Mouse (Mus musculus) induced T-regulatory cell, adult 2 months (primary cell): Measurements from ENCODE around the gene Islr.

Source experiments
- DNase-seq: peaks from one replicate; pipeline ENCODE4 v3.0.0-alpha.2; 2012; ENCODE audit warnings: low read depth

The Islr gene

GRCm38 (mm10) chr9:58220218-58220903, 16.3 kb upstream of the Islr start:
- peak; percentile 62 for DNase-seq

GRCm38 (mm10) chr9:58218539-58218938, 14.4 kb upstream of the Islr start:
- no peak for DNase-seq

DNA sequence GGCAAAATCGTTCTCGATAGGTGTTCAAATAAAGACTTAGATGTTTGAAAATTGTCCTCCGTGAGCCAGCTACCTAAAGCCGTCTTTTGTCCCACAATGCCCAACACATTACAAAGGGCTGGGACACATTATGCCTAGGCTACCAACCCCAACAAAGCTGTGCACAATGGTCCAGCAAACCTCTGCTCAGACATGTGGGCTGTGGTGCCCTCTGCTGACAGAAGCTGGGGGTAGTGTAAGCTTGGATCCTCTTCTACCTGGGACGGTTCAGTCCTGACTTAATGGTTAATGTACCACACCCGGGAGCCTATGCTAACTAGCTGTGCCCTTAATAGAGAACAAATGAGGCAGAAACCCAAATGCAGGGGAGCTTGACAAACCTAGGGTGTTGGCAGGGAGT, 12.3 kb upstream of the Islr start:
- no peak for DNase-seq

DNA sequence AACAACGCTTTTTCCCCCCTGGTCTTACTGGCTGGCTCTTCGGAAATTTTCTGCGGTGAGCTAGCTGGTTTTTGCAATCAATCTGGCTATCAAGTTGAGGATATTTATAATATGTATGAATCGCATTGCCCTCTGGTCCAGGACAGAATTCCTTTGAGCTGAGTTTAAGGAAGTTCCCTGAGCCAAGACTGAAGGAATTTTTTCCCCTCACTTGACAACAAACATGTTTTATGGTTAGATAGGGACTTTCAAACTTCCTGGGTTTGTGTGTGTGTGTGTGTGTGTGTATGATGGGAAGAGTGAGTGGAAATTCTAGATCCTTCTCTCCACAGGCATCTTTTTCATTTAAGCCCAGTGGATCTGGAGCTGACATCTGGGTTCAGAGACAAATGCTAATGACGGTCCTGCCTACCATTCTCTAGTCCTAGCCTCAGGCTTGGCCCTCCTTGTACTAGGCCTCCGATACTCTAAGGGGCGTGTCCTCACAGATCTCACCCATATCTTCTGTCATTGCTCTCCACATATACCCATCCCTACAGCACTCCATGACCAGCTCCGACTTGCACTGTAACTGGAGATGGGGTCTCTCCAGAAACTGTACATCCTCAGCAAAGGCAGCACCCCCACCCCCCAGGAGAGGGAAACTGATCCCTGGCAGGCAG, 10.5 kb upstream of the Islr start:
- DNase-seq = no peak

DNA sequence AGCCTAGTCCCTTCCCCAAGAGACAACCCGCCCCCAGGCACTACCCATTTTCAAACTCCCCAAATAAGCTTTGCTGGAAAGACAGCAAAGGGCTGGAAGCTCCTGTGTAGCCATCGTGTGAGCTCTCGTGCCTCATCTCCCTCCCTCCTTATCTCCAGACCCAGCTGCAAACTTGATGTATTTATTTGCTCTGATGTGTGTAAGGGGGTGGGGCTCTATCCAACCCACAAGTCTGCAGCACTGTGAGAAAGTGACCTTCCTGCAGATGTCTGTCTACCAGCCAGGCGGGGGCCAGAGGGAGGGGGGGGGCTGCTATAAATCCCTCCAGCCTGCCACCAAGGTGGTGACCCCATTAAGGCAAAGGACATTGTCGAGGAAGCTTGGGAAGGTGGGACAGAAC, 9.8 kb upstream of the Islr start:
- DNase-seq = no peak

DNA sequence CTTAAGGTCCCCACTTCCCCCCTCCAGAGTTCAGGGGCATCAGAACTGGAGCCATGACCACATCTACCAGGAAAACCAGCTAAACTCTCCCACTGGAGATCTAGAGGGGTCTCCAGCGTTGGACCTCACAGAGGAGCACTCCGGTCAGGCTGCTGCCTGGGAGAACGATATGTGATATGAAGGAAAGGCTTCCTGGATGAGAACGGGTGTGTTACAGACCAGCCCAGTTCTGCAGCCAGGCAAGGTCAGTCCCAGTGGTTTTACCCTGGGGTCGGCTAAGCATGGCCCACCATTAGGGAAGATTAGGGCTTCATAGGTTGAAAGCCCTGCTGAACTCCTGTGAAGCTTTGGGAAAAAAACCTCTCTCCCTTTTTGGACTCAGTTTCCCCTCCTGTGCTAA, 9.3 kb upstream of the Islr start:
- no peak for DNase-seq

GRCm38 (mm10) chr9:58210304-58210627, 6.2 kb upstream of the Islr start:
- no peak for DNase-seq

DNA sequence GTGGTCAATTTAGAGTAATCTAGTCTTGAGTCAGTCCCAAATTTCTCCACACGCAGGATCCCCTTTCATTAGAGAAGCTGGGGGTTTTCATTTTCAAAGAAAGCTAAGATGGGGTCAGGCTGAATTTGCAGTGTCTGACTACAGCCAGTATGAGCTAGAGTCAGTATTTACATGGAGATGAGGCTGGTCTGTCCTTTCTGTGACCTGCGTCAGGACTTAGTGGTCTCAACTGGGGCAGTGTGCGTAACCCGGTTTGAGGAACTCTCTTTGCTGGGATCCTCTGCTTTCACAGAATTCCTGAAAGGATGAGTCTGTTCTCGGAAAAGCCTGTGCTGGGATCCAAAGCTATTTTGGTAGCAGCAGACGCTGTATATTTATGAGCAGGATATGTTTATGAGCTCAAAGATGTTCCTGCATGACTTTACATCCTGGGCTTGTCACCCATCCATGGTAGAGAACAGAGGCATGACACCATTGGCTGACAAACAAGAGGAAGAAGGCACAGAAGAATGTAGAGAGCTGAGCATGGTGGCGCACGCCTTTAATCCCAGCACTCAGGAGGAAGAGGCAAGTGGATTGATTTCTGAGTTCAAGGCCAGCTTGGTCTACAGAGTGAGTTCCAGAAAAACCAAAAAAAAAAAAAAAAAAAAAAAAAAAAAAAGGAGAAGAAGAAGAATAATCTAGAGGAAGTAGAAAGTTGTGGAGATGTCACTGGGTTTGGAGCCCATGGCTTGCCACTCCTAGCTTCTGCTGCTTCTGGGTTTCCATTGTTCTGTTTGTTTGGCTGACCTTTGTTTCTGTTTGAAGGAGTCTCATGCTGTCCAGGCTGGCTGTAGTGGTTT, 5.6 kb upstream of the Islr start:
- no peak for DNase-seq

GRCm38 (mm10) chr9:58206013-58206412, 1.9 kb upstream of the Islr start:
- DNase-seq = no peak

DNA sequence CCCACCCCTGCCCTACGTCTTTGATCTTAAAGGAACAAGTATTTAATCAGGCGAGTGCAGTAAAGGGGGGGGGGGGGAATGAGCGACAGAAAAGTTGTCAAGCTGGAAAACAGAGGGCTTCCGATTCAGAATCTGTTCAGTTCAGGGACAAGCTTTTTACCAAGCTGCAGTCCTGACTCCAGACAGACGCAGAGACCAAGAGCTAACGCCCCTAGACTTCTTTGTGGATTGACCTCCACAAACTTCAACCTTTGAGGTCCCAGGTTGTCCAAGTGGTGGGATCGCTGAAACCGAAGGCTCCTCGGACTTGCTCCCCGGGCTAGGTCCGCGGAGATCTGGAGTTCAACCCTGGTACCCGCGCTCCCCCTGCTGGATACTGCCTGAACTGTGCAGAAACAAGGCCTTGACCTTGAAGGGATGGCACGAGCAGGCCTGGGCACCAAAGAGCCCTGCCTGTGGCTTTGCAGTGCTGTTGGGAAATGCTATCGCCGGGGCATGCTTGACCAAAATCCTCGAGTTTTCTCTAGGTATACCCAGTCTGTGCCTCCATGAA, 418 bp upstream of the Islr start:
- DNase-seq = peak; percentile 92

DNA sequence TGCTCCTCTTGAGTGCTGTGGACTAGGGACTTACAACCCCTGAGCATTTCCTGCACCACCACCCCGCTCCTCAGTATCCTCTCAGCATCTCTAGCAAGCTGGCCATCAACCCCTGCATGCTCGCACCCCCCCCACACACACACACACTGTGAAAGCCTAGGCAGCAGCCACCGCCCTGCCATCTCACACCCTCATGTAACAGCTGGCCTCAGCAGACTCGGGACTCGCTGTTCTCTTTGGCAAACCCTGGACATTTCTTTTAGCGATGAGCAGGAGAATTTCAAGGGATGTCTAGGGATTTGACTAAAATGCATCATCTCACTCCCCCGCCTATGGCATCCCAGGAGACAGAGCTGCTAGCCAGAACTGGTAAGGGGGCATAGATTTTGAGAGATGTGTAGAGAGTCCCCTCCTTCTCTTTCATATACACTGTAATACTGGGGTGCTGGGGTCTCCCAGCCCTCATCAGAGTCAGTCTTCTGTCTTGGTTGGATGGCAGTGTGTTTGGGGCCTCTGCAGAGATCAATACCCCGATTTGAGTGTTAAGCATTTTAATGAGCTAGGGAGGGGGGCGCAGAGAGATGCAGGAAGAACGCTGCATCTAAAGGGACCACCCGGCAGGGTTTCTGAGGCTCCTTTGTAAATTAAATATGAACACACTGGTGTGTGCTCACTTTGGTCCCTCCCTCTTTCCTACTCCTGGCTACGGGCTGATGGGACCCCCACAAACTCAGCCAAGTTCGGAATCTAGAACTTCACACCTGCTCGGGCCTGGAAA, 1.2 kb downstream of the Islr start:
- no peak for DNase-seq

DNA sequence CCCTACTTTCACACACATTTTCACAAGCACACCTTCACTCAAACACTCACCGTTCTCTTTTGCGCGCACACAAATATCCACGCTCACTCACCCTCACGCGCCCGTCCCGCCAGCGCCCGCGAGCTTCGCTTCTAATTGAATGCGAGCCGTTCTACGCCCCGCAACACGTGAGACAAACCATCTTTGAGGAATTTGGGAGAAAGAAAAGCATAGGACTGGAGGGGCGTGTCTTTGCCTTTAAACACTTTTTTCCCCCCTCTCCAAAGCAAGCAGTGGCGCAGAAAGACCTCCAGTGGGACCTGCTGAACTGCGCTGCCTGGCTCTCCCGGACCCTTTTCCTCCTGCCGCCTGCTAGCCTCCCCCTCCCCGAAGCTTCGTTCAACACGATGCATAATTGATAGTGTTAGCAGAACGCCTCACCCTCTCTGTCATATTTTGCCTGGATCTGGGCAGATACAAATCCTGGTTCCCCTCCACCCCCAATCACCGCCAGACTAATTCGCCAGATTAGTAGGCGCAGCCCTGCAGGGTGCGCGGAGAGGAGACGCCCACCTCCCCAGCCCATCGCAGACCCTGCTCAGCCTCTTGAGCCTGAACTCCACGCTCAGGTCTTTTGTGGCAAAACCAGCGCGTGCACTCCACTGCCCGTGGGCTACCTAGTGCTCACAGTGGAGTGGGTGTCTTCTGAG, 2.1 kb downstream of the Islr start:
- no peak for DNase-seq

DNA sequence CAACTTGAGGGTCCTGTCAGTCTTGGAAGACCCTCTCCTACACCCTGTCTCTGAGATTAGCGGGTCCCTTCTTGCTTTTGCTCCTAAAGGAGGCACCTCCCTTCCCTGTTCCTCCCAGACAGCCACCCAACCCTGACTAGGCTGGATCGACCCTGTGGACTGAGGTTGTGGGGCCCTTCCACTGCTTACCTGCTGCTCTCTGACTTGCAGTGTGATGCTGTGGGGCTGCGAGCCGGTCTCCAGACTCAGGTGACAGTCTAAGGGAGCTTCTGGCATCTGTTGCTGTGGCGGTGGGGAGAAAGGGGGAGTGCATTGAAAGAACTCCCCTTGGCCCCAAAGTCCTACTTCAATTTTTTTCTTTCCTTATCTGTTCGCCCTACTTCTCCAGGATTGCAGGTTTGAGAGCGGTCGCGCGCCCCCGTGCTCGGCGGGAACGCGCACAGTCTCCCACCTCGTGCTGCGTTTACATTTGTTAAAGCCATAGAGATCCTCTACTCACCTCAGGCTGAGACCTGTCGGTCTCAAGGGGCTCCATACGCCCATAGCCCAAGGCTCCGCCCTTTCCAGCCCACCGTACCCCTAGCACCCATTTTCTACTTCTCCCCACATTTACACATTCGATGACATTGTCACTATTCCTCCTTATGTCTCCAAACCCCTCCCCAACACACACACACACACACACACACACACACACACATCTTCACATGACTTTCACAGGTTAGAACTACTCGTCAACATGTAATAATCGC, 2.8 kb downstream of the Islr start:
- no peak for DNase-seq

- no peak for DNase-seq
Measured at GRCm38 (mm10) chr9:58200270-58201090, 3.6 kb downstream of the Islr start.

GRCm38 (mm10) chr9:58199381-58200269, 4.5 kb downstream of the Islr start:
- DNase-seq = no peak

- DNase-seq = no peak
Measured at GRCm38 (mm10) chr9:58198801-58199371, 5.2 kb downstream of the Islr start.

DNA sequence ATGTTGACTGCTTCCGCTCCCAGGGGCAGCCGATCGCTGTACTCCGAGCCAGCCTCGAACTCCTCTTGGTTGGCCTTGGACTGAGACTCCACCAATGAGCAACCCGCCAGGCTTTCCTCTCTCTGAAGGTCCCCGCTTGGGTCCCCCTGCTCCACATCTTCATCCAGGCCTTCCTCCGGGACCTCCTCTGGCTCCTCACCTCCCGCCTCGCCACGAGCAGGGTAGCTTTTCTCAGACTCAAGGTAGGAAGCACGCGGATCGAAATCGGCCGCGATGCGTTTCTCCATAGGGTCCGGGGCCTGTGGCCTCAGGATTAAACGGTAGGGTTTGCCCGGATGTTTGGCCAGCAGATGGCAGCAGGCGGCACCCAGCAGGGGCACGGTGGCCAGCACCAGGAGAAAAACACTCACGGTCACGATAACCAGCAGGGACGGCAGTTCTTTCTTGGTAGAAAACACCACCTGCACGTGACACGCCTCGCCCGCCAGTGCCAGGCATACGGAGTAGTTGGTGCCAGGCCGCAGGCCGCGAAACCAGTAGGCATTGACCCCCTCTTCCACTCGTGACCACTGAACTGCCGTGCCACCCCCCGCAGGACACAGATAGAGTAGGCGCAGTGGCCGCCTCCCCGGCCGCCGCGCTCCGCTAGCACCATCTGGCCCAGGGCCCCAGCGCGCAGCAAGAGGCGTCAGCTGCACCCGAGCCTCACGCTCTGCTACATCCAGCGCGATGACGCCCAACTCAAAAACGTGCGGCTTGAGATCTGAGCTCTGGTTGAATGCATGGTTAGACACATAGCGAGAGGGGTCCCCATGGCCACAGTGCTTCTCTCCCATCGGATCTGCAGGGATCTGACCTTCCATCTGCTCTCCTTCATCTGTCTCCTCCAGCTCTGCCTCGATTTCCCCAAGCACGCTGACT, 6.1 kb downstream of the Islr start:
- peak; percentile 40 for DNase-seq
